In genomic region chr6:83456984-83457810, GRCm38 (mm10) we compare ENCODE assay signal across 8 mouse cellular contexts. TPM values are rescaled to one million over a fixed set of nuclear protein-coding genes. Genes with fewer than 3 reads are reported as not detected.
DNase-seq lines count a peak whose midpoint lies in the region; ATAC-seq and TF ChIP-seq lines count a peak whose summit lies in the region.

No protein-coding gene starts in this region.

- H3K4me3 ChIP-seq in layer of hippocampus, adult 2 months: peak overlapping the region; percentile 78
- H3K4me3 ChIP-seq in embryonic facial prominence, embryonic 13.5 days: peak overlapping the region; percentile 79

- H3K4me1 ChIP-seq in embryonic facial prominence, embryonic 13.5 days: peaks cover 42% of the 10 kb centered on the region

- H3K36me3 ChIP-seq in embryonic facial prominence, embryonic 13.5 days: no peaks in the 10 kb centered on the region

- H3K9ac ChIP-seq in embryonic facial prominence, embryonic 13.5 days: peak overlapping the region; percentile 95

- ATAC-seq in embryonic facial prominence, embryonic 13.5 days (ENCODE audit: insufficient number of reproducible peaks, insufficient read depth, low FRiP score, low TSS enrichment, low read depth): peak; percentile 75; the same call in 1 of the 2 replicates

- no peak for TF ChIP-seq CTCF in layer of hippocampus, adult 2 months (conservative IDR thresholded peaks at IDR 0.05)

- H3K9me3 ChIP-seq in embryonic facial prominence, embryonic 13.5 days: no peaks in the 10 kb centered on the region

- DNase-seq in layer of hippocampus, adult 2 months (ENCODE audit: low spot score in 2 of 2): no peak
- no peak for DNase-seq in layer of hippocampus, postnatal 14 days (ENCODE audit: low spot score in 2 of 2)
- DNase-seq in kidney, adult 8-10 months: peak; percentile 64 to 86
- peak; percentile 58 for DNase-seq in lung, postnatal 10 days
- DNase-seq in testis, postnatal 14 days (ENCODE audit: low spot score): peak; percentile 43
- DNase-seq in yolk sac, embryonic 10.5 days (ENCODE audit: low spot score): no peak
- no peak for DNase-seq in gastrocnemius, postnatal 36 days

- H3K4me2 ChIP-seq in embryonic facial prominence, embryonic 13.5 days: peak overlapping the region; percentile 94

- 2% methylated on average over 32 of the region's 33 CpGs for WGBS in embryonic facial prominence, embryonic 13.5 days

- no peaks in the 10 kb centered on the region for H3K27me3 ChIP-seq in embryonic facial prominence, embryonic 13.5 days

- H3K27ac ChIP-seq in layer of hippocampus, adult 2 months: peak overlapping the region; percentile 89
- peak overlapping the region; percentile 92 for H3K27ac ChIP-seq in embryonic facial prominence, embryonic 13.5 days

- intact Hi-C loops in gastrocnemius, postnatal 36 days (cut with DNase I): loop anchor here (2.0 to 5.0 kb wide), 2 partner anchors 46 to 100 kb away; no protein-coding TSS in a partner anchor

RNA-seq across cellular contexts. Expression of gene Tet3, which starts 1.7 kb away (rescaled TPM):
- 10 to 100 TPM; 61.0 to 65.9 TPM for total RNA-seq in layer of hippocampus, adult 2 months (2021)
- 100 to 1,000 TPM in 1 of 2 experiments, 10 to 100 TPM in 1; 97.1 to 102 TPM for total RNA-seq in layer of hippocampus, postnatal 14 days (2021)
- 47.0 and 59.6 TPM in 2 replicates for polyA plus RNA-seq in embryonic facial prominence, embryonic 13.5 days (2015; fragmentation: Nextera tagmentation; extraction: Ambion mirVana)
- total RNA-seq in gastrocnemius, postnatal 36 days (2021): 10 to 100 TPM; 21.1 to 23.7 TPM

RNA-seq across cellular contexts. Expression of gene Dguok, which starts 49.6 kb away (rescaled TPM):
- 10 to 100 TPM; 36.8 to 38.6 TPM for total RNA-seq in layer of hippocampus, adult 2 months (2021)
- 10 to 100 TPM; 28.1 to 28.7 TPM for total RNA-seq in layer of hippocampus, postnatal 14 days (2021)
- polyA plus RNA-seq in embryonic facial prominence, embryonic 13.5 days (2015; fragmentation: Nextera tagmentation; extraction: Ambion mirVana): 89.5 and 100.0 TPM in 2 replicates
- 10 to 100 TPM; 14.8 to 17.8 TPM for total RNA-seq in gastrocnemius, postnatal 36 days (2021)

Comparison
In these comparisons a context has a peak if more than half of its experiments do, and no peak if none do; other contexts are left out.
1. DNase-seq: peak in kidney, adult 8-10 months (2 of 2), lung, postnatal 10 days (single experiment) and testis, postnatal 14 days (single experiment); none in layer of hippocampus, adult 2 months (0 of 2), layer of hippocampus, postnatal 14 days (0 of 2), yolk sac, embryonic 10.5 days (single experiment) and gastrocnemius, postnatal 36 days (0 of 2).